Mouse (Mus musculus): ENCODE measurements around the gene Ywhab. TPM values are rescaled to one million over a fixed set of nuclear protein-coding genes. Genes with fewer than 3 reads are reported as not detected.
A peak's percentile ranks its signal among the peaks of the same experiment; 100 is the strongest.

The Ywhab gene
- polyA plus RNA-seq, 1 experiment = 208 TPM

GRCm38 (mm10) chr2:163976448-163976847 lies 18.3 kb upstream of the Ywhab start:
- Histone ChIP-seq H3K4me3 (ENCODE audit: insufficient read depth, low read length) (no peak overlapping the region), H3K27ac (ENCODE audit: insufficient read depth, low read length) (no peak overlapping the region), H3K4me1 (ENCODE audit: control insufficient read depth, insufficient read depth, low read length) (no peaks in the 10 kb centered on the region)
- TF ChIP-seq CTCF (IDR thresholded peaks at IDR 0.05; ENCODE audit: borderline replicate concordance, insufficient read depth, low read length) (no peak), POLR2A (IDR thresholded peaks at IDR 0.05; ENCODE audit: low read depth, low read length) (no peak)

- Histone ChIP-seq H3K4me3 (ENCODE audit: insufficient read depth, low read length) (no peak overlapping the region), H3K27ac (ENCODE audit: insufficient read depth, low read length) (no peak overlapping the region), H3K4me1 (ENCODE audit: control insufficient read depth, insufficient read depth, low read length) (no peaks in the 10 kb centered on the region)
- TF ChIP-seq CTCF (IDR thresholded peaks at IDR 0.05; ENCODE audit: borderline replicate concordance, insufficient read depth, low read length) (no peak), POLR2A (IDR thresholded peaks at IDR 0.05; ENCODE audit: low read depth, low read length) (no peak)
These were observed 7.5 kb upstream of the Ywhab start for GRCm38 (mm10) chr2:163987233-163987632.

DNA sequence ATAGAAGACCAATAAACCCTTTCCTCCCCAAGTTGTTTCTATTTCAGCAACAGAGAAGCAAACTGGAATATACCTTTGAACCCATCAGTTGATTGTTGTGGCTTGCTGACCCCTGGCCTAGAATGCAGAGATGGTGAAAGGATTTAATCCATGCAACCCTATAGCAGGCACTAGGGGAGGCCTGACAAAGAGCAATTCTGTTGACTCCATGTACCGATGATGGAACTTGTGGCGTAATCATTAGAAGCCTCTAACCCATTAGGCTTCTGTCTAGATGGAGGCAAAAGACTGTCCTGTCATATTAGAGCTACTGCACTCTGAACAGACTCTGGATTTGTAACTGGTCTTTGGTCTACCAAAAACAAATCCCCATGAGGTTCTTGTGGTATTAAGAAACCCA lies 1.9 kb upstream of the Ywhab start:
- peaks cover 5% of the 10 kb centered on the region; the same call in 1 of the 2 replicates for H3K4me1 ChIP-seq (ENCODE audit: control insufficient read depth, insufficient read depth, low read length)
- no peak overlapping the region for H3K27ac ChIP-seq (ENCODE audit: insufficient read depth, low read length)
- no peak for TF ChIP-seq POLR2A (IDR thresholded peaks at IDR 0.05; ENCODE audit: low read depth, low read length)
- H3K4me3 ChIP-seq (ENCODE audit: insufficient read depth, low read length) = no peak overlapping the region

GRCm38 (mm10) chr2:163994977-163995862 lies 460 bp downstream of the Ywhab start:
- Histone ChIP-seq H3K4me3 (ENCODE audit: insufficient read depth, low read length) (peak overlapping the region; percentile 79), H3K4me1 (ENCODE audit: control insufficient read depth, insufficient read depth, low read length) (peaks cover 9% of the 10 kb centered on the region; the same call in 1 of the 2 replicates), H3K27ac (ENCODE audit: insufficient read depth, low read length) (peak overlapping the region; percentile 87)
- TF ChIP-seq POLR2A (IDR thresholded peaks at IDR 0.05; ENCODE audit: low read depth, low read length) (peak; percentile 12; the same call in 1 of the 2 replicates), CTCF (IDR thresholded peaks at IDR 0.05; ENCODE audit: borderline replicate concordance, insufficient read depth, low read length) (no peak)

DNA sequence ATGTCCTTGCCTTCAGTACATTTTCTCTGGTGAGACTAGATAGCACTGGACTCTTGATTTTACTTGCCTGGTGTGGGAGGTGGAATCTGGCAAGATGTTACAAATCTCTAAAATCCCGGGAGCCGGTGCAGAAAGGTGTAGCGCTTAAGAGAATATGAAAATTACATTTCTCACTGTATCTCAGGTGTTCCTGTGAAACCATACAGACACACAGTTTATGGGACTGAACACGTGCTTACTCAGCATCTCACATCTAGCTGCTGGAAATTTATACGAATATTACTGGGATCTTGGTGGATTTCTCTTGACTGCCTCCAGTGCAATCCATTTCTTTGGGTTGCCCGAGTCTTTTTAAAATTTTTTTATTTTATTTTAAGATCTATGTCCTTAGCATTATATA lies 1.5 kb downstream of the Ywhab start:
- Histone ChIP-seq H3K4me1 (ENCODE audit: control insufficient read depth, insufficient read depth, low read length) (peaks cover 10% of the 10 kb centered on the region; the same call in 1 of the 2 replicates), H3K27ac (ENCODE audit: insufficient read depth, low read length) (no peak overlapping the region), H3K4me3 (ENCODE audit: insufficient read depth, low read length) (peak overlapping the region; percentile 79)
- TF ChIP-seq CTCF (IDR thresholded peaks at IDR 0.05; ENCODE audit: borderline replicate concordance, insufficient read depth, low read length) (no peak), POLR2A (IDR thresholded peaks at IDR 0.05; ENCODE audit: low read depth, low read length) (no peak)

DNA sequence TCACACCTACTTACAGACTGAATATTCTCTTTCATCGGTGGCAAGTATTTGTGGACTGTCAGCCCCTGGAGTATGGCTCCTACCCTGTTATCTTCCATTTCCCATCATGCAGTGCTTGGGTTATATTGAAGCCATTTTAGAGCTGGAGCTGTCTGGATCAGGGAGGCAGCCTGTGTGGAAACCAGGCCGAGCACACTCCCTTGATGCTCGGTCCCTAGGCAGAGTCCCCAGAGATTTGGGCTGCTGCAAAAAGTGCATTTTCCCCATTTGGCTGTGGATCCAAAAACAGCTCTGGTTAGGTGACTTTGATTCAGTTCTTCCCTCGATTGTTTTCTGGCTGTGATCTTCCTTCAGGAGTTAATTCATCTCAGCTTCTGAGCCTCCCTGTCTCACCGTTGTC lies 2.1 kb downstream of the Ywhab start:
- H3K4me1 ChIP-seq (ENCODE audit: control insufficient read depth, insufficient read depth, low read length) = peaks cover 12% of the 10 kb centered on the region; the same call in 1 of the 2 replicates
- no peak overlapping the region for H3K27ac ChIP-seq (ENCODE audit: insufficient read depth, low read length)
- no peak for TF ChIP-seq CTCF (IDR thresholded peaks at IDR 0.05; ENCODE audit: borderline replicate concordance, insufficient read depth, low read length)
- TF ChIP-seq POLR2A (IDR thresholded peaks at IDR 0.05; ENCODE audit: low read depth, low read length) = no peak
- peak overlapping the region; percentile 36 for H3K4me3 ChIP-seq (ENCODE audit: insufficient read depth, low read length)

- no peak overlapping the region for H3K4me3 ChIP-seq (ENCODE audit: insufficient read depth, low read length)
- H3K4me1 ChIP-seq (ENCODE audit: control insufficient read depth, insufficient read depth, low read length) = peaks cover 19% of the 10 kb centered on the region
- no peak overlapping the region for H3K27ac ChIP-seq (ENCODE audit: insufficient read depth, low read length)
- TF ChIP-seq CTCF (IDR thresholded peaks at IDR 0.05; ENCODE audit: borderline replicate concordance, insufficient read depth, low read length) = no peak
- no peak for TF ChIP-seq POLR2A (IDR thresholded peaks at IDR 0.05; ENCODE audit: low read depth, low read length)
These were observed 4.2 kb downstream of the Ywhab start for GRCm38 (mm10) chr2:163998981-163999380.

GRCm38 (mm10) chr2:164002637-164003036 lies 7.9 kb downstream of the Ywhab start:
- H3K4me1 ChIP-seq (ENCODE audit: control insufficient read depth, insufficient read depth, low read length) = peaks cover 18% of the 10 kb centered on the region
- H3K27ac ChIP-seq (ENCODE audit: insufficient read depth, low read length) = no peak overlapping the region
- H3K4me3 ChIP-seq (ENCODE audit: insufficient read depth, low read length) = no peak overlapping the region
- TF ChIP-seq CTCF (IDR thresholded peaks at IDR 0.05; ENCODE audit: borderline replicate concordance, insufficient read depth, low read length) = no peak
- no peak for TF ChIP-seq POLR2A (IDR thresholded peaks at IDR 0.05; ENCODE audit: low read depth, low read length)

DNA sequence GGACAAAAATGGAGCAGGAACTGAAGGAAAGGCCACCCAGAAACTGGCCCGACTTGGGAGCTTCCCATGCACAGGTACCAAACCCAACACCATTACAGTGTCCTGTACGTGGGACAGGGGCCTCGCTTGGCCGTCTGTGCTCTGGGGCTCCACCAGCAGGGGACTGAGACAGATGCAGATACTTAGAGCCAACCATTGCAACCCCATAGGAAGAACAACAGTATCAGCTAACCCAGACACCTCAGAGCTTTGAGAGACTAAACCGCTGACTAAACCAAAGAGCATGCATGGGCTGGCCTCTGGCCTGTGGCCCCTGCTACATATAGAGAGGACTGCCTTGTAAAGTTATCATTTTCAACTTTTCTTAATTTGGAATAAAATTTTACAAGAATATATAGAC lies 9.7 kb downstream of the Ywhab start:
- H3K27ac ChIP-seq (ENCODE audit: insufficient read depth, low read length) = no peak overlapping the region
- TF ChIP-seq POLR2A (IDR thresholded peaks at IDR 0.05; ENCODE audit: low read depth, low read length) (no peak), CTCF (IDR thresholded peaks at IDR 0.05; ENCODE audit: borderline replicate concordance, insufficient read depth, low read length) (no peak)
- no peak overlapping the region for H3K4me3 ChIP-seq (ENCODE audit: insufficient read depth, low read length)
- H3K4me1 ChIP-seq (ENCODE audit: control insufficient read depth, insufficient read depth, low read length) = peaks cover 29% of the 10 kb centered on the region

DNA sequence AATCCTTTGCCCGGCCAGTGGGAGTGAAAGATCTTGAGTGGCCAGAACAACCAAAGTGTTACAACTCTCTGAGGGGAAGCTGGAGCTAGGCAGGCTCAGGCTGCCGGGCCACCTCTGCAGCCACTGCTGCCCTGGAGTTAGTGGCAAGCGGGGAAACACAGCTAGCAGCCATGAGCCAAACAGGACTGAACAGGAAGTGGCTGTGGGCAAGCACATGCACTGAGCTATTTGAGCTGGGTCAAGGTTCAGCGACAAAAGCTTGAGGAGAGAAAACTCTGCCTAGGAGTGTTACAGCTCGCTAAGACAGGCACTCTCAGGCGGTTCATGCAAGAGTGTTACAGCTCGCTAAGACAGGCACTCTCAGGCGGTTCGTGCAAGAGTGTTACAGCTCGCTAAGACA lies 12.2 kb downstream of the Ywhab start:
- Histone ChIP-seq H3K4me3 (ENCODE audit: insufficient read depth, low read length) (no peak overlapping the region), H3K4me1 (ENCODE audit: control insufficient read depth, insufficient read depth, low read length) (peaks cover 24% of the 10 kb centered on the region), H3K27ac (ENCODE audit: insufficient read depth, low read length) (no peak overlapping the region)
- TF ChIP-seq POLR2A (IDR thresholded peaks at IDR 0.05; ENCODE audit: low read depth, low read length) (no peak), CTCF (IDR thresholded peaks at IDR 0.05; ENCODE audit: borderline replicate concordance, insufficient read depth, low read length) (no peak)
